Mouse (Mus musculus): ENCODE data around the gene Add1.

DNA sequence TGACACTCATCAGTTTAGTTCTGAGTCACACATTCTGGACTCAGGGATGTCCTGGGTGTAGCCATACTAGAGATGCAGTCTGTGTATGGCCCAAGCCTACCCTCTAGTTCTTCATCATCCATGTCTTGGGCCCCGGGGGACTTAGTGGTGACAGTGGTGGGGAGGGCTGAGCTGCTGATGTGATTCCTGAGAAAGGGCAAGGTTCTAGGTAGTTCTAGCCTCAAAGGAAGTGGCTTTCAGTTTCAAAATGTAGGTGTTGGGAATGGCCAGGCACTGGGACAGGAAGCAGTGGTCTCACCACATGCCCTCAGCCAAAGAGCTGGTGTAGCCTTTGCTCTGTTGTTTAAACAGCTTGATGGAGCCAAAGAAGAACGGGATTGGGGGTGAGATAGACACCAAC is 34.3 kb upstream of the Add1 start:
- no peak for TF ChIP-seq CTCF (IDR thresholded peaks at IDR 0.05; ENCODE audit: control insufficient read depth, insufficient read depth, insufficient replicate concordance, low read depth, low read length)
- TF ChIP-seq POLR2A (IDR thresholded peaks at IDR 0.05; ENCODE audit: control insufficient read depth, low read depth, low read length): no peak
